Mouse (Mus musculus) limb, embryonic 15.5 days (tissue): ENCODE data around the gene Wnt16. TPM values are rescaled to one million over a fixed set of nuclear protein-coding genes. Genes with fewer than 3 reads are reported as not detected.

Experiments used
- ATAC-seq: fragments of 200-750 bp; cut with Nextera tagmentation; 2 replicates; pipeline ENCODE4 v1.8.0; 2017; ENCODE audit warnings: low read depth, moderate TSS enrichment; ENCODE audit not compliant: insufficient number of reproducible peaks, low FRiP score, low TSS enrichment
- H3K27ac ChIP-seq: fragments of 300-500 bp; sonication (generic); 2 replicates; pipeline ENCODE4 v1.5.1; 2015; ENCODE audit warnings: moderate library complexity, mild to moderate bottlenecking, inconsistent platforms
- H3K27me3 ChIP-seq: fragments of 300-500 bp; sonication (generic); 2 replicates; pipeline ENCODE4 v1.6.1; 2015; ENCODE audit warnings: inconsistent platforms
- H3K36me3 ChIP-seq: fragments of 300-500 bp; sonication (generic); 2 replicates; pipeline ENCODE4 v1.6.1; 2015; ENCODE audit warnings: inconsistent platforms
- H3K4me1 ChIP-seq: fragments of 300-500 bp; sonication (generic); 2 replicates; pipeline ENCODE4 v1.6.1; 2015; ENCODE audit warnings: inconsistent platforms
- H3K4me2 ChIP-seq: fragments of 300-500 bp; sonication (generic); 2 replicates; pipeline ENCODE4 v1.6.1; 2015; ENCODE audit warnings: mild to moderate bottlenecking, inconsistent platforms
- H3K4me3 ChIP-seq: fragments of 300-500 bp; sonication (generic); 2 replicates; pipeline ENCODE4 v1.5.1; 2015; ENCODE audit warnings: mild to moderate bottlenecking, inconsistent platforms
- H3K9ac ChIP-seq: fragments of 300-500 bp; sonication (generic); 2 replicates; pipeline ENCODE4 v1.6.1; 2015; ENCODE audit warnings: inconsistent platforms
- H3K9me3 ChIP-seq: fragments of 300-500 bp; sonication (generic); 2 replicates; pipeline ENCODE4 v1.6.1; 2016; ENCODE audit warnings: inconsistent platforms
- WGBS: fragments of 180-500 bp; shearing (Covaris S2); methylation state at CpG from one replicate; pipeline ENCODE4 v1.1.7; 2015; 5-methylcytosine and 5-hydroxymethylcytosine counted together
- polyA plus RNA-seq: library from polyadenylated mRNA; unstranded; fragments of >200 nt; fragmentation: Nextera tagmentation; extraction: Ambion mirVana; gene quantifications from 2 replicates; pipeline ENCODE4 v1.2.1, GENCODE M21; 2015

The Wnt16 gene
- polyA plus RNA-seq, 1 experiment from 2014 or later = 7.7 TPM

DNA sequence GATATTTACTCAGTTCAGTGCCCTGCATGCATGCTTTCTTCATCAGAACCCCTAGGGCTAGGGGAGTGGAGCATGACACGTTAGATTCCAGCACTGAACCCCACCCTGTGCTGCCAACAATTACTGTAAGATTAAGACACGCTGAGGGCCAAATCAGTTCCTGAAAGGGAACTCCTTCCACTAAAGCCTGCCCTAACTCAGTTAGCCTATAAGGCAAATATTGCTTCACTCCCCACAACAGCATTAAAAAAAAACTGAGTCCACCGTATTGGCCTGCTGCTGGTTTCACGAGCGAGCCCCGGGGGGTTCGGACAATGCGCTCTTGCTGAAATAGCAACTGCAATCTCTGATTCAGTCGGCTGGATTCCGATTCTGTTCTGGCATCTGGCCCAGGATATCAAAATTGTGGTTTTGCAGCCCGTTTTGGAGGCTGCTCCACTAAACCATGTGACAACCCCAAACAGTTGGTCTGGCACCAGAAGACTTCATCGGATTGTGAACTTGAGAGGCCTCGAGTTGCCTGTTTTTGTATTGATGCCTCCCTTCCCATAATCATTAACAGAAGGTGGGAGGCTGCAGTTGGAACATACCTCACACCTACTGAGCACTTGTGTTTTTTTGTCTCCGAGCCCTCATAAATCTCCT is 7.7 kb upstream of the Wnt16 start:
- no peak overlapping the region for H3K4me3 ChIP-seq
- no peak overlapping the region for H3K9ac ChIP-seq

DNA sequence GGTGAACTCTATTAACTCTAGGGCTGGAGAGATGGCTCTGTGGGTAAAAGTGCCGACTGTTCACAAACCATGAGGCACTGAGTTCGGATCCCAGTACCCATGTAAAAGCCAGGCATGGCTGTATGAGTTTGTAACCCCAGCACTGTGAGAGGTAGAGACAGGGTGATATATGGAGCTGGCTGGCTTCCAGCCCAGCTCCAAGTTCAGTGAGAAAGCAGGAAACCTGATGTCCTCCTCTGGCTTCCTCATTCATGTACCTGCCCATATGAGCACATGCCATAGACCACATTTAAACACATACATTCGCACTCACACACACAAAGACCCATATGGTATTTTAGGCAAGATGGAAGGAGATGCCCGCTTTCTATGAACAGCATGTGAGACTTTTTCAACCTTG is 5.6 kb upstream of the Wnt16 start:
- H3K9me3 ChIP-seq = no peaks in the 10 kb centered on the region
- peaks cover 14% of the 10 kb centered on the region for H3K27me3 ChIP-seq
- no peaks in the 10 kb centered on the region for H3K36me3 ChIP-seq

More for the DNA sequence above, 7.7 kb upstream of the Wnt16 start:
- Histone ChIP-seq H3K9me3 (no peaks in the 10 kb centered on the region), H3K4me2 (peak overlapping the region; percentile 37), H3K4me1 (peaks cover 23% of the 10 kb centered on the region), H3K27me3 (no peaks in the 10 kb centered on the region), H3K27ac (peak overlapping the region; percentile 33; the same call in 1 of the 2 replicates), H3K36me3 (no peaks in the 10 kb centered on the region)
- peak; percentile 79 for ATAC-seq
- WGBS = 7% methylated on average over 14 of the region's 14 CpGs

DNA sequence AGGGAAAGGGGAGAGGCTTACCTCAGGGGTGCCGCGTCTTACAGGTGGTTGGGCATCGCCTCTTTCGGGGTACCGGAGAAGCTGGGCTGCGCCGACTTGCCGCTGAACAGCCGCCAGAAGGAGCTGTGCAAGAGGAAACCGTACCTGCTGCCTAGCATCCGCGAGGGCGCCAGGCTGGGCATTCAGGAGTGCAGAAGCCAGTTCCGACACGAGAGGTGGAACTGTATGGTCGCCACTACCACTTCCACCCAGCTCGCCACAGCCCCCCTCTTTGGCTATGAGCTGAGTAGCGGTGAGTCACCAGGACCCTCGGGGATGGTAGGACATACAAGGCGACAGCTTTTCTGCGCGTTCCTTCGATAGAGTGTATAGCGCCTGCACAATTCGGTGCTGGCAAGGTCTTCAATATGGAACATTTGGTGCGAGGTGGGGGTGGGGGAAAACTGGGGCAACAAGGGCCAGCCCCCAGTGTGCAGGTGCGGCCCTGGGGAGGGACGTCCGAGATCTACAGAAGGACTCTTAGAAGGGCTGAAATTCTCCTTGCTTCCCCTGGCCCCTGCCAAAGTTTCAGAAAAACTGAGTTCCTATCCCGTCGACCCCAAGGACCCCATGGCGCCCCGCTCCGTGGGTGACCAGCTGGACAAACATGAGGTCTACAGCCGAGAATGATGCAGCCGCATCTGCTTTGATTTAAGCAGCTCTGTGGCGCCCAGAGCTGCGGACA is 872 bp downstream of the Wnt16 start:
- Histone ChIP-seq H3K9ac (0 out of 2 replicates have a peak overlapping the region, but pooled peaks have one; percentile 10), H3K4me3 (peak overlapping the region; percentile 46), H3K4me2 (peak overlapping the region; percentile 81), H3K9me3 (no peaks in the 10 kb centered on the region), H3K4me1 (peaks cover 22% of the 10 kb centered on the region), H3K36me3 (no peaks in the 10 kb centered on the region), H3K27ac (no peak overlapping the region), H3K27me3 (peaks cover 46% of the 10 kb centered on the region)
- peak; percentile 44 for ATAC-seq
- under 1% methylated on average over 38 of the region's 38 CpGs for WGBS

More for the DNA sequence above, 5.6 kb upstream of the Wnt16 start:
- 68% methylated on average over 4 of the region's 4 CpGs for WGBS
- Histone ChIP-seq H3K4me1 (peaks cover 23% of the 10 kb centered on the region), H3K9ac (no peak overlapping the region), H3K27ac (no peak overlapping the region), H3K4me2 (no peak overlapping the region), H3K4me3 (no peak overlapping the region)
- no peak for ATAC-seq

DNA sequence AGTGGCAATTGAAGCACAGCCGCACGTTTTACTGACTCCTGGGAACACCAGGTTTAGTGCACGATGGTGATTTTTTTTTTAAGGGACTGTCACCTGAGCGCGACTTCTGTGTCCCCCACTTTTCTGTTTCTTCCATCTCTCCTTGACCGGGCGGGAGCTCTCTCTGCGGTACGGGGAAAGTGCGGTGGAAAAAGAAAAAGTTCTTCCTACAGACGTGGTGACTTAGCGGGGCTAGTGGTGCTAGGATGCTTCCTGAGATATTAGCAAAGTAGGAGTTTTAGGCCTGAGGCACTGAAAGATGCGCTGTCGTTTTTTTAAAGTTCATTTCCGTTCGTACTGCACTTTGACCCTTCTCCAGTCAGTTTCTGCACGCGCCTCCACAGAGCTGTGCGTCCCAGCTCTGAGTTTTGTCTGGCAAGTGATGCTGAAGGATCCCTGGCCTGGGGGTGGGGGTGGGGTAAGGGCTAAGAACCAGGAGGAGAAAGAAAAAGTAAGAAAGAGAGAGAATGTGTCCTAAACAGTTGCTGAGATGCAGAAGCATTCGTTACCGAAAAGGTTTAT is 1.5 kb downstream of the Wnt16 start:
- Histone ChIP-seq H3K4me2 (peak overlapping the region; percentile 81), H3K27ac (no peak overlapping the region), H3K9ac (no peak overlapping the region), H3K27me3 (peaks cover 46% of the 10 kb centered on the region), H3K4me1 (peaks cover 22% of the 10 kb centered on the region), H3K36me3 (no peaks in the 10 kb centered on the region), H3K4me3 (peak overlapping the region; percentile 46), H3K9me3 (no peaks in the 10 kb centered on the region)
- 1% methylated on average over 21 of the region's 21 CpGs for WGBS
- no peak for ATAC-seq

DNA sequence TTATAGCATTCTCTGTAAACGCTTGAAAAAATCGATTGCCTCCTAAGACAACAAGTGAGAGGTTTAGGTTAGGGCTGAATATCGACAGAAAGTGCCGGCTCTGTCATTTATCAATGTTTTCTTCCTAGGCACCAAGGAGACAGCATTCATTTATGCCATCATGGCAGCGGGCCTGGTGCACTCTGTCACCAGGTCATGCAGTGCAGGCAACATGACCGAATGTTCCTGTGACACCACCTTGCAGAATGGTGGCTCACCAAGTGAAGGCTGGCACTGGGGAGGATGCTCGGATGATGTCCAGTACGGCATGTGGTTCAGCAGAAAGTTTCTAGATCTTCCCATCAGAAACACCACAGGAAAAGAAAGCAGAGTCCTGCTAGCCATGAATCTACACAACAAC is 2.8 kb downstream of the Wnt16 start:
- Histone ChIP-seq H3K9ac (no peak overlapping the region), H3K4me2 (no peak overlapping the region), H3K27me3 (peaks cover 46% of the 10 kb centered on the region), H3K4me3 (no peak overlapping the region), H3K36me3 (no peaks in the 10 kb centered on the region), H3K4me1 (peaks cover 22% of the 10 kb centered on the region), H3K9me3 (no peaks in the 10 kb centered on the region), H3K27ac (no peak overlapping the region)
- WGBS = 75% methylated on average over 8 of the region's 8 CpGs
- no peak for ATAC-seq

DNA sequence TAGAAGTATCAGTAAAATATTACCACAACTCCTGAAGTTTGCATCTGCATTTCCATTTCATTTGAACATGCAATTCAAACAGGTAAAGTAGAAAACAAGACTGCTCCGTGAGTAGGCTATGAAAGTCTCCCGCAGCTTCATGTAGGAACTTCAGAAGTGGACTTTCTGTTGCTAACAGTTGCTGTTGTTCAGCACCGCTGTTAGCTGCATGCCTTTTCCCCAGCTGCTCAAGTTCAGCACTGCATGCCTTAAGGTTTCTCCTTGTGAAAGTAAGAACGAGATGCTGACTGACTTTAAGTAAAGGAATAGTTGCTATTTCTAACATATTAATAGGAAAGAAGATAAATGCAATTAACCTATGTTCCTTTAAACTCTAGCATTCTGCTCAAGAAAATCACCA is 4.0 kb downstream of the Wnt16 start:
- H3K4me2 ChIP-seq = no peak overlapping the region
- no peak overlapping the region for H3K4me3 ChIP-seq
- no peak overlapping the region for H3K9ac ChIP-seq
- WGBS = 23% methylated on average over 4 of the region's 4 CpGs
- H3K36me3 ChIP-seq = no peaks in the 10 kb centered on the region
- H3K9me3 ChIP-seq = no peaks in the 10 kb centered on the region
- ATAC-seq = no peak
- H3K27ac ChIP-seq = no peak overlapping the region
- H3K4me1 ChIP-seq = peaks cover 22% of the 10 kb centered on the region
- peaks cover 36% of the 10 kb centered on the region for H3K27me3 ChIP-seq

DNA sequence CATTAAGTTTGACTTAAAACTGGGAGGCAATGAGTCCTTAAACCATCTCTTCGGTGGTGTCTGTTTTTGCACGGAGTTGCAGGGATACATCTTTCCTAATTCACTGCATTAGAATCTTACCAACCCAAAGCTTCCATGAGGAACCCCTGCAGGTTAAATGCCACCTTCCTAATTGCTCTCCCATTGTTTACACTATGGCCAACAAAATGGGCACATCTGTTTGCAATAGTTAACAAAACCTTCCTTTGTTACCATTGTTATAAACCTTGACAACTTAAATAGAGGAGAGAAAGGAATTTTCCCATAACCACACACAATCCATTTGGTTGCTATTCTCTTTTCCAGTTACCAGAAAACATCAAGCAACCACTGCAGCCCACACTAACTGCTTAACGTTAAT is 5.9 kb downstream of the Wnt16 start:
- no peaks in the 10 kb centered on the region for H3K9me3 ChIP-seq
- peaks cover 17% of the 10 kb centered on the region for H3K27me3 ChIP-seq
- H3K4me1 ChIP-seq = peaks cover 10% of the 10 kb centered on the region
- no peak overlapping the region for H3K4me2 ChIP-seq
- no peak for ATAC-seq
- H3K9ac ChIP-seq = no peak overlapping the region
- no peaks in the 10 kb centered on the region for H3K36me3 ChIP-seq
- no peak overlapping the region for H3K27ac ChIP-seq
- WGBS = 55% methylated on average over 3 of the region's 3 CpGs
- H3K4me3 ChIP-seq = no peak overlapping the region

DNA sequence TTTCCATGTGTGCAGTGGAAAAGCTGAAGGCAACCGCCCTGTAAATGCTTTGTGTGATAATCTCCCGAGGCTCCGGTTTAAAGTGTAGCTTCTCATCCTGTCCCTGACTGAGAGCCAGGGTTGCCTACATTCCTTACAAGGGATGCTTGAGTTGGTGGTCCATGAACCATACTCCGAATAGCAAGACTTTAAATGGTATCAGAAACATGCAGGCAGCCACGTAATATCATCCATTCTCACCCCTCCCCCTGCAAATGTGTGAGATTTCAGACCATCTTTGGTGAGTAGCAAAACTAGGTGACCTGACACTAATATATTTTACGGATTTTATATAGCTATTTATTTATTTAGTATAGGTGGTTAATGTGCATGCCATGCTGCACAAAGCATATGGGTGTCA is 9.0 kb downstream of the Wnt16 start:
- H3K9me3 ChIP-seq = no peaks in the 10 kb centered on the region
- H3K4me3 ChIP-seq = no peak overlapping the region
- no peaks in the 10 kb centered on the region for H3K36me3 ChIP-seq
- 69% methylated on average over 6 of the region's 6 CpGs for WGBS
- no peak overlapping the region for H3K4me2 ChIP-seq
- no peak overlapping the region for H3K27ac ChIP-seq
- H3K9ac ChIP-seq = no peak overlapping the region
- ATAC-seq = no peak
- H3K4me1 ChIP-seq = no peaks in the 10 kb centered on the region
- no peaks in the 10 kb centered on the region for H3K27me3 ChIP-seq

DNA sequence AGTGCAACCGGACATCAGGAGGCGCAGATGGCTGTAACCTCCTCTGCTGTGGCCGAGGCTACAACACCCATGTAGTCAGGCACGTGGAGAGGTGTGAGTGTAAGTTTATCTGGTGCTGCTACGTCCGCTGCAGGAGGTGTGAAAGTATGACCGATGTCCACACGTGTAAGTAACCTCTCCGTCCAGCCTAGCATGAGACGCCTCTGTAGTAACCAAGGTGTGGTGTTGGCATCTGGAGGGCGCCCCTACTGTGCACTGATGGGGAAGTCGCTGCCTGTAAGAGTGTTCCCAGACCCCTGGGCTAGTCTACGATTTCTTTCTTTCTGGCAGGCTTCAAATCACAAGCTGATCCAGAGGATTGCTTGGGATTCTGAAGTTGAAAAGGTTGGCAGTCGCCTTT is 10.0 kb downstream of the Wnt16 start:
- 53% methylated on average over 14 of the region's 14 CpGs for WGBS
- no peaks in the 10 kb centered on the region for H3K36me3 ChIP-seq
- H3K4me3 ChIP-seq = no peak overlapping the region
- H3K27me3 ChIP-seq = no peaks in the 10 kb centered on the region
- H3K4me2 ChIP-seq = no peak overlapping the region
- no peak for ATAC-seq
- H3K27ac ChIP-seq = no peak overlapping the region
- H3K9me3 ChIP-seq = no peaks in the 10 kb centered on the region
- H3K4me1 ChIP-seq = no peaks in the 10 kb centered on the region
- H3K9ac ChIP-seq = no peak overlapping the region

DNA sequence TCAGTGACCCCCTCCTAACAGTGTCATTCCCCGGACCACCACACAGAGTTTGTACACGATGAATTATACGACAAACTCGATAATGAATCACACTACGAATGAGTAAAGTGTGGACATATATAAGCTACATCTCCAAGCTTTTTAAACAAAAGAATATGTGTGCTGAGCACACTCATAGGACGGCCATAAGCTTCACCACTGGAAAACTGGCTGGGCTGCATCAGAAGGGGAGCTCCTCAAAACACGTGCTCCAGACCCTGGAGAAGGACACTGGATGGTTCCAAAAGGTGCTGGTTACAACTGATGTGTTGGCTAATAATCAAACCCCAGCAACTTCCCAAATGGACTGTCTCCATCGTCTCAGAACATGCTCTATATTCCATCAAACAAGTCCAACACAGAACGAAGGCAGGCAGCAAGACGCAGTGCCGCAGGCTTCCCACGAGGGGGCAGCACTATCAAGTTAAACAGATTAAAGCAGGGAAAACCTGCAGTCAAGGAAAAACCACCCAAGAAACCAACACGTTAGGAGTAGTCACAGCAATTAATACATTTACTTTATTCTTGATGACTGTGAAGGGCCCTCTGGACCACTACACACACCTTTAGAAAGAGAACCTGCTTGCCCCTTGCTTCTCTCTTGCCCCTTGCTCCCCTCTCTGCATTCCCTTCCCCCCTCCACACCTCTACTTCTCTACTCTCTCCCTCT is 37.5 kb downstream of the Wnt16 start:
- Histone ChIP-seq H3K4me1 (no peaks in the 10 kb centered on the region), H3K4me3 (no peak overlapping the region), H3K36me3 (peaks cover 13% of the 10 kb centered on the region), H3K9me3 (no peaks in the 10 kb centered on the region), H3K4me2 (no peak overlapping the region), H3K27ac (no peak overlapping the region), H3K9ac (no peak overlapping the region), H3K27me3 (no peaks in the 10 kb centered on the region)
- no peak for ATAC-seq
- 56% methylated on average over 13 of the region's 13 CpGs for WGBS

DNA sequence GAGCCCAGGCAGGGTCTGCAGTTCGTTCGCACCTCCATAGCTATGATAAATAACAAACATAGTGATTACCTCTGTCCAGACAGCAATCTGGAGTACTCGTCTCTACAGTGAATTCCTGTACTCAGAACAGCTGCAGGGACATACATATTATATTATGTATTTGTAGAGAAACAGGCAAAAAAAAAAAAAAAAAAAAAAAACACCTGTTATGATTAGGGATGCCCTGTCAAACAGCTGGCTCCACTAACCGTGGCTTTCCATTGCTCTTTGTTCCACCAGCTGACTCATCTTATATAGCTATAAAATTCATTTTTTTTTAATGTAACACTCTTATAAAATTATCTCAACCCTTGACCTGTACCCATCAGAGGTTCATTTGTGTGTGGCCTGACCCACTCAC is 38.3 kb downstream of the Wnt16 start:
- 74% methylated on average over 4 of the region's 4 CpGs for WGBS
- no peaks in the 10 kb centered on the region for H3K4me1 ChIP-seq
- no peaks in the 10 kb centered on the region for H3K27me3 ChIP-seq
- H3K9ac ChIP-seq = no peak overlapping the region
- peaks cover 10% of the 10 kb centered on the region; the same call in 1 of the 2 replicates for H3K36me3 ChIP-seq
- no peak overlapping the region for H3K4me3 ChIP-seq
- H3K4me2 ChIP-seq = no peak overlapping the region
- no peak overlapping the region for H3K27ac ChIP-seq
- H3K9me3 ChIP-seq = no peaks in the 10 kb centered on the region
- ATAC-seq = no peak

DNA sequence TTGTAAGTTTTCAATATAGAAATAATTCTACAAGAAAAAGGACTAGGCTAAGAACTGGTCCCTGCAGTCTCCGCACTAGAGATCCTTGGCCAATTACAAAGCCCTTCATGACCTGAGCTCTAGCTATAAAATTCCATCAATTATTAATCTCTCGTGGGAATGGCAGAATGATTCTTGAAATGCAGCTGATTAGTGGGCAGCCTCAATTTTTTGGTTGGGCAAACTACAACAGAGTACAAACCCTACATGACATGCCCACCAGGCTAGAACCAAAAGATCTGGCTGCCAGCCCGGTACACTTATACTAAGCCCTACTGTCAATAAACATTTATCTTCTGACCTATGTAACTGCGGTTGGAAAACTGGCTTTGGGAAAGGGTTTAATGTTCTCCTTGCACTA is 39.1 kb downstream of the Wnt16 start:
- H3K4me1 ChIP-seq = no peaks in the 10 kb centered on the region
- WGBS = 59% methylated on average over 4 of the region's 4 CpGs
- no peak for ATAC-seq
- H3K27me3 ChIP-seq = no peaks in the 10 kb centered on the region
- peaks cover 3% of the 10 kb centered on the region; the same call in 1 of the 2 replicates for H3K36me3 ChIP-seq
- no peak overlapping the region for H3K4me3 ChIP-seq
- H3K27ac ChIP-seq = no peak overlapping the region
- H3K9ac ChIP-seq = no peak overlapping the region
- no peak overlapping the region for H3K4me2 ChIP-seq
- H3K9me3 ChIP-seq = no peaks in the 10 kb centered on the region
